Mouse (Mus musculus): Measurements from ENCODE around the gene Nprl2.

DNA sequence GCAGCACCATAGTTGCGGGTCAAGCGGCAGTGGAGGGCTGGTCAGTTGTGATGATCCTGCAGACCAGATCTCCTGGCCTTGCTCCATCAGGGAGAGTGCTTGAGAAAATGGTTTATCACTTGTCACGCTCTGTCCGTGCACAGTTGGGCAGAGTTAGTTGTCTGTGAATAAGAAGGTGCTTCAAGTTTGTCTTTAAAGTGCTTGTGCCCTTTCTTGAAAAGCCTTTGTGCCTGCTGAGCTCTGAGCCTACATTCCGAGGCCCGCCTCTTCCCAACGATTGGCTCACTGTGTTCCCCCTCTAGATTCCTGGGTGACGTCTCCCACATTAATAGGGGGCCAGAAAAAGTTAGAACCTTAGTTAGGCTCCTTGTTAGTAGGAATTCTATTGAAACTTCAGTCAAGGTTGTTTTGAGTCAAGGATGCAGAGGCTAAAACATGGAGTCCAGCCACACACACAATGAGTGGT is 9.9 kb downstream of the Nprl2 start:
- TF ChIP-seq GATA1 (IDR thresholded peaks at IDR 0.05; ENCODE audit: borderline replicate concordance, low read length) (no peak), FLI1 (IDR thresholded peaks at IDR 0.05; ENCODE audit: low read length) (no peak)

Data from megakaryocyte, embryonic 14.5 days (primary cell).